Mouse (Mus musculus): ENCODE results near the gene Kctd18. TPM values are rescaled to one million over a fixed set of nuclear protein-coding genes. Genes with fewer than 3 reads are reported as not detected.

Kctd18 gene
- polyA plus RNA-seq, 1 experiment from 2014 or later = 27.6 TPM

- no peak overlapping the region for H3K9ac ChIP-seq
- no peaks in the 10 kb centered on the region for H3K9me3 ChIP-seq (replicated peaks)
- peaks cover 7% of the 10 kb centered on the region for H3K4me1 ChIP-seq
- no peaks in the 10 kb centered on the region for H3K27me3 ChIP-seq
- no peak overlapping the region for H3K27ac ChIP-seq
- no peak overlapping the region for H3K4me3 ChIP-seq
- ATAC-seq (ENCODE audit: low FRiP score) = no peak
- 0 out of 2 replicates have a peak, but pooled peaks cover 3% of the 10 kb centered on the region for H3K36me3 ChIP-seq
- no peak overlapping the region for H3K4me2 ChIP-seq (replicated peaks)
- WGBS = 88% methylated on average over 2 of the region's 2 CpGs
Observed at GRCm38 (mm10) chr1:57971588-57971987, 47.2 kb downstream of the Kctd18 start.

GRCm38 (mm10) chr1:57969327-57970271 lies 49.2 kb downstream of the Kctd18 start:
- ATAC-seq (ENCODE audit: low FRiP score) = peak; percentile 98

GRCm38 (mm10) chr1:57955774-57956173 lies 63.0 kb downstream of the Kctd18 start:
- Histone ChIP-seq H3K9ac (no peak overlapping the region), H3K27me3 (no peaks in the 10 kb centered on the region), H3K9me3 (replicated peaks) (no peaks in the 10 kb centered on the region), H3K27ac (no peak overlapping the region), H3K4me2 (replicated peaks) (no peak overlapping the region), H3K4me3 (no peak overlapping the region), H3K4me1 (no peaks in the 10 kb centered on the region), H3K36me3 (peaks cover 29% of the 10 kb centered on the region)
- ATAC-seq (ENCODE audit: low FRiP score) = no peak
- WGBS = 79% methylated on average over 1 of the region's 1 CpGs

More at GRCm38 (mm10) chr1:57969327-57970271, 49.2 kb downstream of the Kctd18 start:
- H3K9ac ChIP-seq = peak overlapping the region; percentile 81
- H3K9me3 ChIP-seq (replicated peaks) = no peaks in the 10 kb centered on the region
- H3K36me3 ChIP-seq = peaks cover 16% of the 10 kb centered on the region
- H3K4me2 ChIP-seq (replicated peaks) = peak overlapping the region; percentile 71
- H3K4me1 ChIP-seq = peaks cover 7% of the 10 kb centered on the region
- peak overlapping the region; percentile 82 for H3K27ac ChIP-seq
- peak overlapping the region; percentile 74 for H3K4me3 ChIP-seq
- under 1% methylated on average over 65 of the region's 65 CpGs for WGBS
- no peaks in the 10 kb centered on the region for H3K27me3 ChIP-seq

GRCm38 (mm10) chr1:57954376-57954765 lies 64.4 kb downstream of the Kctd18 start:
- Histone ChIP-seq H3K36me3 (peaks cover 22% of the 10 kb centered on the region), H3K4me2 (replicated peaks) (no peak overlapping the region), H3K4me1 (no peaks in the 10 kb centered on the region), H3K4me3 (no peak overlapping the region), H3K27me3 (no peaks in the 10 kb centered on the region), H3K9ac (no peak overlapping the region), H3K9me3 (replicated peaks) (no peaks in the 10 kb centered on the region), H3K27ac (no peak overlapping the region)
- 91% methylated on average over 5 of the region's 5 CpGs for WGBS
- no peak for ATAC-seq (ENCODE audit: low FRiP score)

GRCm38 (mm10) chr1:57953586-57954375 lies 65.0 kb downstream of the Kctd18 start:
- Histone ChIP-seq H3K4me1 (0 out of 2 replicates have a peak, but pooled peaks cover 2% of the 10 kb centered on the region), H3K36me3 (peaks cover 19% of the 10 kb centered on the region), H3K9me3 (replicated peaks) (no peaks in the 10 kb centered on the region), H3K9ac (no peak overlapping the region), H3K4me2 (replicated peaks) (no peak overlapping the region), H3K4me3 (no peak overlapping the region), H3K27ac (no peak overlapping the region), H3K27me3 (no peaks in the 10 kb centered on the region)
- ATAC-seq (ENCODE audit: low FRiP score) = no peak
- 92% methylated on average over 16 of the region's 16 CpGs for WGBS

- peaks cover 19% of the 10 kb centered on the region for H3K36me3 ChIP-seq
- no peaks in the 10 kb centered on the region for H3K27me3 ChIP-seq
- no peaks in the 10 kb centered on the region for H3K9me3 ChIP-seq (replicated peaks)
- no peak overlapping the region for H3K27ac ChIP-seq
- H3K9ac ChIP-seq = no peak overlapping the region
- H3K4me1 ChIP-seq = 0 out of 2 replicates have a peak, but pooled peaks cover 4% of the 10 kb centered on the region
- no peak overlapping the region for H3K4me2 ChIP-seq (replicated peaks)
- WGBS = 94% methylated on average over 4 of the region's 4 CpGs
- no peak for ATAC-seq (ENCODE audit: low FRiP score)
- H3K4me3 ChIP-seq = no peak overlapping the region
Observed at GRCm38 (mm10) chr1:57952509-57952908, 66.2 kb downstream of the Kctd18 start.

GRCm38 (mm10) chr1:57949716-57950115 lies 69.0 kb downstream of the Kctd18 start:
- Histone ChIP-seq H3K36me3 (peaks cover 13% of the 10 kb centered on the region; the same call in 1 of the 2 replicates), H3K4me3 (no peak overlapping the region), H3K9me3 (replicated peaks) (no peaks in the 10 kb centered on the region), H3K4me1 (0 out of 2 replicates have a peak, but pooled peaks cover 4% of the 10 kb centered on the region), H3K27me3 (no peaks in the 10 kb centered on the region), H3K4me2 (replicated peaks) (no peak overlapping the region), H3K9ac (no peak overlapping the region), H3K27ac (no peak overlapping the region)
- 66% methylated on average over 5 of the region's 5 CpGs for WGBS
- no peak for ATAC-seq (ENCODE audit: low FRiP score)

- Histone ChIP-seq H3K27me3 (no peaks in the 10 kb centered on the region), H3K4me2 (replicated peaks) (no peak overlapping the region), H3K27ac (no peak overlapping the region), H3K36me3 (peaks cover 13% of the 10 kb centered on the region; the same call in 1 of the 2 replicates), H3K9me3 (replicated peaks) (no peaks in the 10 kb centered on the region), H3K4me3 (no peak overlapping the region), H3K9ac (no peak overlapping the region), H3K4me1 (0 out of 2 replicates have a peak, but pooled peaks cover 4% of the 10 kb centered on the region)
- ATAC-seq (ENCODE audit: low FRiP score) = no peak
- 7% methylated on average over 1 of the region's 1 CpGs for WGBS
Observed at GRCm38 (mm10) chr1:57949195-57949594, 69.6 kb downstream of the Kctd18 start.

- H3K4me1 ChIP-seq = 0 out of 2 replicates have a peak, but pooled peaks cover 4% of the 10 kb centered on the region
- no peak for ATAC-seq (ENCODE audit: low FRiP score)
- no peak overlapping the region for H3K4me2 ChIP-seq (replicated peaks)
- no peak overlapping the region; the same call in 1 of the 2 replicates for H3K27ac ChIP-seq
- no peak overlapping the region for H3K9ac ChIP-seq
- H3K36me3 ChIP-seq = peaks cover 17% of the 10 kb centered on the region
- no peaks in the 10 kb centered on the region for H3K9me3 ChIP-seq (replicated peaks)
- 35% methylated on average over 2 of the region's 2 CpGs for WGBS
- H3K4me3 ChIP-seq = no peak overlapping the region
- H3K27me3 ChIP-seq = no peaks in the 10 kb centered on the region
Observed at GRCm38 (mm10) chr1:57947552-57948347, 71.0 kb downstream of the Kctd18 start.

- no peaks in the 10 kb centered on the region for H3K9me3 ChIP-seq (replicated peaks)
- H3K27ac ChIP-seq = no peak overlapping the region
- no peak overlapping the region for H3K9ac ChIP-seq
- H3K4me2 ChIP-seq (replicated peaks) = no peak overlapping the region
- H3K27me3 ChIP-seq = no peaks in the 10 kb centered on the region
- no peak overlapping the region for H3K4me3 ChIP-seq
- H3K4me1 ChIP-seq = peaks cover 17% of the 10 kb centered on the region
- 76% methylated on average over 6 of the region's 6 CpGs for WGBS
- peaks cover 15% of the 10 kb centered on the region for H3K36me3 ChIP-seq
- no peak for ATAC-seq (ENCODE audit: low FRiP score)
Observed at GRCm38 (mm10) chr1:57942215-57942614, 76.5 kb downstream of the Kctd18 start.

GRCm38 (mm10) chr1:57941734-57942133 lies 77.0 kb downstream of the Kctd18 start:
- WGBS = 49% methylated on average over 11 of the region's 11 CpGs
- peaks cover 17% of the 10 kb centered on the region for H3K4me1 ChIP-seq

More at GRCm38 (mm10) chr1:57941734-57942133, 77.0 kb downstream of the Kctd18 start:
- H3K27ac ChIP-seq = no peak overlapping the region
- no peaks in the 10 kb centered on the region for H3K9me3 ChIP-seq (replicated peaks)
- H3K4me3 ChIP-seq = no peak overlapping the region
- H3K4me2 ChIP-seq (replicated peaks) = no peak overlapping the region
- peaks cover 15% of the 10 kb centered on the region for H3K36me3 ChIP-seq
- no peak for ATAC-seq (ENCODE audit: low FRiP score)
- no peaks in the 10 kb centered on the region for H3K27me3 ChIP-seq
- H3K9ac ChIP-seq = no peak overlapping the region
